Mouse (Mus musculus) limb, embryonic 11.5 days (tissue): ENCODE data around the gene Cntn2. TPM values are rescaled to one million over a fixed set of nuclear protein-coding genes. Genes with fewer than 3 reads are reported as not detected.

Experiments
- ATAC-seq: fragments of 200-750 bp; cut with Nextera tagmentation; 2 replicates; pipeline ENCODE4 v1.8.0; 2017; ENCODE audit warnings: low read depth; ENCODE audit not compliant: insufficient number of reproducible peaks, low FRiP score, low TSS enrichment
- DNase-seq: peaks from one replicate; pipeline ENCODE4 v3.0.0-alpha.2; 2015; ENCODE audit warnings: low spot score
- H3K27ac ChIP-seq: fragments of 300-500 bp; sonication (generic); replicated peaks from 2 replicates; pipeline ENCODE4 v1.5.1; 2014; ENCODE audit warnings: low read depth, mild to moderate bottlenecking, low read length
- H3K27me3 ChIP-seq: fragments of 300-500 bp; sonication (generic); 2 replicates; pipeline ENCODE4 v1.6.1; 2014; ENCODE audit warnings: mild to moderate bottlenecking, low read length, mixed read lengths; ENCODE audit not compliant: control insufficient read depth, insufficient read depth
- H3K36me3 ChIP-seq: fragments of 300-500 bp; sonication (generic); 2 replicates; pipeline ENCODE4 v1.6.1; 2014; ENCODE audit warnings: mild to moderate bottlenecking, low read length, moderate library complexity, mixed read lengths; ENCODE audit not compliant: control insufficient read depth, insufficient read depth
- H3K4me1 ChIP-seq: fragments of 300-500 bp; sonication (generic); 2 replicates; pipeline ENCODE4 v1.6.1; 2014; ENCODE audit warnings: low read length, mixed read lengths; ENCODE audit not compliant: control insufficient read depth, insufficient read depth
- H3K4me2 ChIP-seq: fragments of 300-500 bp; sonication (generic); 2 replicates; pipeline ENCODE4 v1.6.1; 2014; ENCODE audit warnings: low read depth, mild to moderate bottlenecking, moderate library complexity; ENCODE audit not compliant: severe bottlenecking
- H3K4me3 ChIP-seq: fragments of 300-500 bp; sonication (generic); 2 replicates; pipeline ENCODE4 v1.5.1; 2014; ENCODE audit warnings: low read depth, low read length
- H3K9ac ChIP-seq: fragments of 300-500 bp; sonication (generic); 2 replicates; pipeline ENCODE4 v1.6.1; 2014; ENCODE audit warnings: mild to moderate bottlenecking, low read length
- H3K9me3 ChIP-seq: fragments of 300-500 bp; sonication (generic); 2 replicates; pipeline ENCODE4 v1.6.1; 2016; ENCODE audit warnings: low read length; ENCODE audit not compliant: control insufficient read depth
- WGBS: fragments of 180-500 bp; shearing (Covaris S2); extraction: QIAGEN DNeasy Blood & Tissue Kit; methylation state at CpG from one replicate; pipeline ENCODE4 v1.1.7; 2014; 5-methylcytosine and 5-hydroxymethylcytosine counted together
- polyA plus RNA-seq: library from polyadenylated mRNA; unstranded; fragments of >200 nt; fragmentation: Nextera tagmentation; extraction: Ambion mirVana; gene quantifications from 2 replicates; pipeline ENCODE4 v1.2.1, GENCODE M21; 2014

The Cntn2 gene
- polyA plus RNA-seq, 1 experiment from 2014 or later = 0.52 TPM

DNA sequence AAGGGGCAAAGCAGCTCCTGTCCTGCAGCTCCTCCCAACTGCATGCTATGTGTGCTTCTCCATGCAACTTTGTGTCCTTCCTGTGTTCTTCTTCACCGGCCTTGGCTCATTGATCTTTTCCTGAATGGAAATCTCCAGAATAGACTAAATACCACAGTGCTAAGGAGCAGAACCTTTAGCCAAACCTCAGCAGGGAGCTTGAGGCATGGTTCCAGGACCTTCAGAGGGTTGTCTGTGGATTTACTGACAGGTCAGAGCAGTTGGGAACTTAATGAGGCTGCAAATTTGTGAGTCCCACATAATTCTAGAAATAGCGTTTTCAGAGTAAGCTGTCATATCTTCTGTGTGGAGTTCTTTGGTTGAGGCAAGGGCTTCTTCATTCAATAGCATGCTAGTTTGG is 42.5 kb downstream of the Cntn2 start:
- no peak overlapping the region for H3K4me3 ChIP-seq
- H3K9me3 ChIP-seq = no peaks in the 10 kb centered on the region
- H3K27me3 ChIP-seq = no peaks in the 10 kb centered on the region
- H3K9ac ChIP-seq = no peak overlapping the region
- no peak for ATAC-seq
- H3K27ac ChIP-seq = no peak overlapping the region
- no peak for DNase-seq
- H3K36me3 ChIP-seq = peaks cover 10% of the 10 kb centered on the region; the same call in 1 of the 2 replicates
- WGBS = 95% methylated on average over 2 of the region's 2 CpGs
- no peak overlapping the region for H3K4me2 ChIP-seq
- H3K4me1 ChIP-seq = no peaks in the 10 kb centered on the region

DNA sequence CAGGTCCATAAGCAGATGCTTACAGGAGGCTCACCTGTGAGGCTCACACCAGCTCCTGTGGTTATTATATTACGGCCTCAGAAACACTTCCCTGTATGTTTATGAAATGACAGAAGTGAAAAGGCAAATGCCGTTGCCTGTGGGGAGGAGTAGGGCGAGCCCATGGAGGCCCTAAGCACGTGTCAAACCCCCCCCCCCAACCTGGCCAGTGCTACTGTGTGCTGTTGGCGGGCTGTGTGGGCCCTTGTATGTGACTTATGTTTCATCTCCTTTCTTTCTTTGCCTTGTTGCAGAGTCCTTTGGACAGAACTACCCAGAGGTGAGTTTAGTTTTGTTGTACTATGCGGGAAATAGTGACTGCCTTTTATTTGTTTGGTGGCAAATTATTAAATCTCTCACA is 59.3 kb downstream of the Cntn2 start:
- no peaks in the 10 kb centered on the region for H3K27me3 ChIP-seq
- no peaks in the 10 kb centered on the region; the same call in 1 of the 2 replicates for H3K4me1 ChIP-seq
- no peak overlapping the region for H3K27ac ChIP-seq
- H3K9me3 ChIP-seq = no peaks in the 10 kb centered on the region
- H3K4me2 ChIP-seq = no peak overlapping the region
- no peak overlapping the region for H3K9ac ChIP-seq
- 87% methylated on average over 6 of the region's 6 CpGs for WGBS
- no peak for DNase-seq
- H3K36me3 ChIP-seq = peaks cover 2% of the 10 kb centered on the region; the same call in 1 of the 2 replicates
- no peak overlapping the region for H3K4me3 ChIP-seq
- ATAC-seq = no peak

DNA sequence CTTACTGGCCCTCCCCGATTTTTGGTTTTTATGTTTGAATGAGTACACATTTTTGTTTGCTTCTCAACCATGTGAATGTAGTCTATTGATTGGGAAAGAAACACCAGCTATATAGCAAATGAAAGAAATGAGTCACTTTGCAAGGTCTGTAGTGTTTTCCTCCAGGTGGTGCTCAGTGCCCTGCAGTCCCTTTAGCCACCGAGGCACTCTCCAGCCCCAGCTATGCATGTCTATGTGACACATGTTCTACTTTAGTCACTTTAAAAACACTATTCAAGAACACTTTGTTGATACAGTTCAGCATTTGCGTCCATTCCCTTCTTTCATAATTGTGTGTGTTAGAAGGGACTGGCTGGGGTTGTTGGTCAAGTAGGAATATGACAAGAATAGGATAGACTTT is 59.8 kb downstream of the Cntn2 start:
- no peak overlapping the region for H3K4me3 ChIP-seq
- no peak for DNase-seq
- WGBS = 91% methylated on average over 3 of the region's 3 CpGs

DNA sequence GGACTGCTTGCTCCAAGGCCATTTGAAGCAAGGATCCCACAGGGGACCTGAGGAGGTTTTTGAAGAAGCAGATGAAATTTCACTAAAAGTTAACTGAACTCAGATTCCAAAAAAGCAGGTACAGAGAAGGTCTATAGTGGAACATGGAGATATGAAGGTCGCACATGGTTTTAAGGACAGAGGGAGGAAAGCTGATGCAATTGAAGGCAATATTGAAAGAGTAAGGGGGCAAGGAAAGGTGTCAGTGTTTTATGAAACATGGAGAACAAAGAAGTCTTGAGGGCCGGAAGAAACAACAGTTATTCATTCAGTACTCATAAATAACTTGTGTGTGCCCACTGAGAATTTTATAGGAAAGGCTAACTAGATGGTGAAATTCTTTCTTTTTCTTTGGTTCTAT is 61.4 kb downstream of the Cntn2 start:
- 91% methylated on average over 2 of the region's 2 CpGs for WGBS
- H3K4me3 ChIP-seq = no peak overlapping the region

More for the DNA sequence above, 59.8 kb downstream of the Cntn2 start:
- Histone ChIP-seq H3K4me2 (no peak overlapping the region), H3K9ac (no peak overlapping the region), H3K27ac (no peak overlapping the region), H3K36me3 (no peaks in the 10 kb centered on the region; the same call in 1 of the 2 replicates), H3K9me3 (no peaks in the 10 kb centered on the region), H3K4me1 (peaks cover 3% of the 10 kb centered on the region; the same call in 1 of the 2 replicates), H3K27me3 (no peaks in the 10 kb centered on the region)
- ATAC-seq = no peak

DNA sequence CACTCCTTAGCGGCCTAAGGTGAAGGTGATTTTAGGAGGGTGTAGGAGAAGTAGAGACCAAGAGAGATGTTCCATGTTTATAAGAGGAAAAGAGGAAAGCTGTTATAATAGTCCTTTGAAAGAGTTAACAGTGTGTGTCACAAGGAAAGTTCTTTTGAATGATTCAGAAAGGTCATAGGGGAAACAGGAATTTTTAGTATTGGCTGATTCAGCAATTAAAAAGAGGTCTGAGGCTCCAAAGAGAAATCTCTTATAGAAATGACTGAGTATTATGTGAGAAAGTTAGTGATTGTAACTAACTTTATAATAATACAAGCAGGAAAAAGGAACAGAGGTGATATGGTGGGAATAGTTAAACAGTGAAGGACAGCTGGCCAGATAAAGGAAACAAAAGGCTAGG is 63.6 kb downstream of the Cntn2 start:
- no peaks in the 10 kb centered on the region for H3K36me3 ChIP-seq
- 84% methylated on average over 1 of the region's 1 CpGs for WGBS

More for the DNA sequence above, 61.4 kb downstream of the Cntn2 start:
- Histone ChIP-seq H3K36me3 (no peaks in the 10 kb centered on the region), H3K4me1 (peaks cover 6% of the 10 kb centered on the region; the same call in 1 of the 2 replicates), H3K9ac (no peak overlapping the region), H3K27me3 (no peaks in the 10 kb centered on the region), H3K9me3 (no peaks in the 10 kb centered on the region), H3K4me2 (no peak overlapping the region), H3K27ac (no peak overlapping the region)
- DNase-seq (no peak), ATAC-seq (no peak)

DNA sequence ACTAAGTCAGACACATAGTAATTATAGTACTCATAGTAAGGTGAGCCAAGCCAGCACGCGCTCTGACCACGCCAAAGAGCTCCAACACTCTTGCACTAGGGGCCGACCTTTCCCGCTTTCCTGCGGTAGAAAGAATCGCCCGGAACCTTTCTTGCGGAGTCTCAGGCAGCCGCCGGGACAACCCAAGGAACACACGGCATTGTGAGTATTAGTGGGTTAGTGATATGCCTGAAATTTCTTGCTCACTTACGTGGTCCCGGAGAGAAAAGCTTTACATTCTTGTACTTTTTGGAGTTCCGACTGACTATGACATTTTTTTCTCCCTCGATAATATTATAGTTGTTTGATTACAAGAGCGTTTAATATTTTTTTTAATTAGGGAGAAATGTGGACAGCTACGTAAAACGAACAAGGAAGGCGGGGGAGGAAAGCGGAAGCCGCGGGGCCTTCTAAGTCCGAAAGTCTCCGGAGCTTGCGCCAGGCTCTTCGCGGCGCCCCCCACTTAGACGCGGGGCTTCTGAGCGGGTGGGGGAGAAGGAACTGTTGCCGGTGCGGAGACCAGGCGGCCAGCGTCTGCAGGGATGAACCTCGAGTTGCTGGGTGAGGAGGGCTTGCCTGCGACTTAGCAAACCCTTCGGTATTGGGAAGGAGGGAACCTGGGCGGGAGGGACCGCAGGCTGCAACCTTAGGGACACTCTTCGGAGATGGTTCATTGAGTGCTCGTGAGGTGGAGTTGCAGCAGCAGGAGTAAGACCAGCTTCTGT is 65.9 kb downstream of the Cntn2 start, which contains the start of gene Rbbp5:
TSS of gene Rbbp5 (plus strand) at position 438 of the 764 bp plus-strand sequence.
- peaks cover 9% of the 10 kb centered on the region; the same call in 1 of the 2 replicates for H3K4me1 ChIP-seq
- peak within 1 kb of the TSS; percentile 83 for H3K9ac ChIP-seq
- ATAC-seq (peak; percentile 82), DNase-seq (peak; percentile 93)
- H3K27ac ChIP-seq = 0 out of 2 replicates have a peak within 1 kb of the TSS, but pooled peaks have one; percentile 14
- under 1% methylated on average over 43 of the region's 43 CpGs for WGBS
- H3K4me2 ChIP-seq = peak within 1 kb of the TSS; percentile 79
- H3K9me3 ChIP-seq = no peaks in the 10 kb centered on the region
- H3K27me3 ChIP-seq = no peaks in the 10 kb centered on the region
- peak within 1 kb of the TSS; percentile 84 for H3K4me3 ChIP-seq
- no peaks in the 10 kb centered on the region for H3K36me3 ChIP-seq

More for the DNA sequence above, 63.6 kb downstream of the Cntn2 start:
- Histone ChIP-seq H3K4me1 (peaks cover 9% of the 10 kb centered on the region; the same call in 1 of the 2 replicates), H3K4me2 (no peak overlapping the region), H3K27me3 (no peaks in the 10 kb centered on the region), H3K27ac (no peak overlapping the region), H3K9me3 (no peaks in the 10 kb centered on the region), H3K9ac (no peak overlapping the region), H3K4me3 (no peak overlapping the region)
- DNase-seq (no peak), ATAC-seq (no peak)

DNA sequence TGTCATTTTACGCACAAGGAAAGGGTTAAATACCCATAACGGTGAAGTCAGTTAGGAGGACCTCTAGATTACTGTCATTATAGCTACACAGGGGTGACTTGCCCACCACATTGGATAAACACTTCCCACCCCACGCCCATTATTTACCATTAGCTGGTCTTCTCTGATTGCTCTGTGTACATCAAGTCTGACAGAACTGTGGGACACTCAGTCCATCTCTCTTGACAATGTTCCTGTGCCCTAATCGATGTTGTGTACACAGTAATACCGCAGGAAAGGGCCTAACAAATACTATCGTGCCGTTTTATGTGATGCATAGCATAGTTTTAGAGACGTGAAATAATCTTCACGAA is 66.5 kb downstream of the Cntn2 start:
- 6% methylated on average over 9 of the region's 9 CpGs for WGBS
- no peak for DNase-seq
- Histone ChIP-seq H3K4me1 (peaks cover 9% of the 10 kb centered on the region; the same call in 1 of the 2 replicates), H3K4me3 (peak overlapping the region; percentile 84), H3K9ac (peak overlapping the region; percentile 83), H3K27ac (0 out of 2 replicates have a peak overlapping the region, but pooled peaks have one; percentile 2), H3K36me3 (no peaks in the 10 kb centered on the region), H3K4me2 (peak overlapping the region; percentile 65), H3K9me3 (no peaks in the 10 kb centered on the region), H3K27me3 (no peaks in the 10 kb centered on the region)
- ATAC-seq = peak; percentile 47; the same call in 1 of the 2 replicates

DNA sequence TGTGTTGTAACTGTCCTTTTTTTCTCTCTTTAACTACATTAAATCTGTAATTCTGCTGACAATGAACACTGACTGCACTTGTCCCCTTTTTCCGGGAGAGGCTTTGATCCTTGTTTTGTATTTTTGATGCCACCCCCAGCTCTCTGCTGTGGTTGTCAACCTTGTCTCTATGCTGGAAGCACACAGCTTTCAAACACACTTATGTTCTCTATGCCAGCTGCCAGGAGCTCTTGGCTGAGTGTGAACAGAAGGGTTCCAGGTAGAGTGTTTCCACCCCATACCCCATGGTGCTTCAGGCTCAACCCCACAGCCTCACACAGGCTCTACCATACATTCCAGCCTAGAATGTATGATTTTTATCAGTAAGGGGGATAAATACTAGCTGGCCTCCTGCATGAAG is 68.6 kb downstream of the Cntn2 start:
- Histone ChIP-seq H3K4me3 (no peak overlapping the region), H3K36me3 (no peaks in the 10 kb centered on the region), H3K27ac (no peak overlapping the region), H3K9ac (no peak overlapping the region), H3K27me3 (no peaks in the 10 kb centered on the region), H3K4me1 (0 out of 2 replicates have a peak, but pooled peaks cover 9% of the 10 kb centered on the region), H3K4me2 (no peak overlapping the region), H3K9me3 (no peaks in the 10 kb centered on the region)
- 92% methylated on average over 1 of the region's 1 CpGs for WGBS
- DNase-seq (no peak), ATAC-seq (no peak)
